Mouse (Mus musculus): ENCODE measurements around the gene Hoxa11. TPM values are rescaled to one million over a fixed set of nuclear protein-coding genes. Genes with fewer than 3 reads are reported as not detected.

Gene Hoxa11
- total RNA-seq (2021) = not detected
- long read RNA-seq, experiment 1 = 0 reads
- long read RNA-seq, experiment 2 = 0 reads

GRCm38 (mm10) chr6:52245757-52246142 lies at the start of gene Hoxa11:
Hoxa11 (minus strand) TSS chr6:52245810.
- intact Hi-C loops (cut with DNase I) = no loop called here
- no peak for DNase-seq (ENCODE audit: extremely low spot score in 1 of 2, low spot score in 2 of 2)
- TF ChIP-seq CTCF (IDR thresholded peaks at IDR 0.05) = no peak
- Histone ChIP-seq H3K27ac (no peak within 1 kb of the TSS), H3K4me3 (no peak within 1 kb of the TSS)

- no peak for TF ChIP-seq CTCF (IDR thresholded peaks at IDR 0.05)
- no peak overlapping the region for H3K27ac ChIP-seq
- intact Hi-C loops (cut with DNase I) = no loop called here
- H3K4me3 ChIP-seq = no peak overlapping the region
- DNase-seq (ENCODE audit: extremely low spot score in 1 of 2, low spot score in 2 of 2) = no peak
Measured at GRCm38 (mm10) chr6:52294616-52295015, 49.0 kb upstream of the Hoxa11 start.

GRCm38 (mm10) chr6:52292328-52292727 lies 46.7 kb upstream of the Hoxa11 start:
- H3K4me3 ChIP-seq = no peak overlapping the region
- DNase-seq (ENCODE audit: extremely low spot score in 1 of 2, low spot score in 2 of 2) = no peak
- H3K27ac ChIP-seq = no peak overlapping the region
- no peak for TF ChIP-seq CTCF (IDR thresholded peaks at IDR 0.05)
- intact Hi-C loops (cut with DNase I) = no loop called here

GRCm38 (mm10) chr6:52291021-52291860 lies 45.6 kb upstream of the Hoxa11 start:
- H3K27ac ChIP-seq = no peak overlapping the region
- no peak for DNase-seq (ENCODE audit: extremely low spot score in 1 of 2, low spot score in 2 of 2)
- H3K4me3 ChIP-seq = no peak overlapping the region
- TF ChIP-seq CTCF (IDR thresholded peaks at IDR 0.05) = no peak
- intact Hi-C loops (cut with DNase I) = no loop called here

DNA sequence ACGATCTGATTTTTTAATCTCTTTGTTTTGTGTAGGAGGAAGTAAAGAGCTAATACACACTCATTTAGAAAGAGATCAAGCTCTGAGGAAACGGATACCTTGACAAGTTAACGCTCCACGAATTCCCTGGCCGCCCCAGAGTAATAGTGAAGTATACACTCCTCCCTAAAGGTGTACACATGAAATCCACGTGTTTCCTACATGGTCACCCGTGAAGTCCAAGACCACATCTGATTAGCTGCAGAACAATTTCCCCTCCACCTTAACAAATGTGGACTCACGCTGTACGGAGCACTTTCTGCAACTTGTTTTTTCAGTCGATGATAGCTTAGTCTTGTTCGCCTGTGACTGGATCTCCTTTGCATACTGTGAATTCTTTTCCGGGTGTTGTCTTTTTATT lies 44.6 kb upstream of the Hoxa11 start:
- intact Hi-C loops (cut with DNase I) = no loop called here
- no peak for TF ChIP-seq CTCF (IDR thresholded peaks at IDR 0.05)
- H3K4me3 ChIP-seq = no peak overlapping the region

DNA sequence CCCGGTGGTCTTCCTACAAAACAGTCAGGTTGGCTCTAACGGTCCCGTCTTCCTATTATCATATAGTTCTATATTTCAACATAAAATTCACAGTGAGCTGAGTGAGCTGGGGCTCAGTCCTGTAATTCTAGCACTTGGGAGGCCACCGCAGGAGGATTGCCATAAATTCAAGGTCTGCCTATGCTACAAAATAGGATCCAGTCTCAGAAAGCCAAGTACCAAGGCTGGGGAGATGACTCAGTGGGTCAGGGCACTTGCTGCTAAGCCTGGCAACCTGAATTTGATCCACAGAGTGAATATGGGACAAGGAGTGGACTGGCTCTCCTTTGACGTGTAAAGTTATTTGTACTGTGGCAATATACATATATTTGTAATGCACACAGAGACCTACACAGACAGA lies 38.3 kb upstream of the Hoxa11 start:
- intact Hi-C loops (cut with DNase I) = no loop called here
- Histone ChIP-seq H3K4me3 (no peak overlapping the region), H3K27ac (no peak overlapping the region)
- no peak for TF ChIP-seq CTCF (IDR thresholded peaks at IDR 0.05)
- no peak for DNase-seq (ENCODE audit: extremely low spot score in 1 of 2, low spot score in 2 of 2)

More for the DNA sequence above, 44.6 kb upstream of the Hoxa11 start:
- H3K27ac ChIP-seq = no peak overlapping the region
- no peak for DNase-seq (ENCODE audit: extremely low spot score in 1 of 2, low spot score in 2 of 2)

DNA sequence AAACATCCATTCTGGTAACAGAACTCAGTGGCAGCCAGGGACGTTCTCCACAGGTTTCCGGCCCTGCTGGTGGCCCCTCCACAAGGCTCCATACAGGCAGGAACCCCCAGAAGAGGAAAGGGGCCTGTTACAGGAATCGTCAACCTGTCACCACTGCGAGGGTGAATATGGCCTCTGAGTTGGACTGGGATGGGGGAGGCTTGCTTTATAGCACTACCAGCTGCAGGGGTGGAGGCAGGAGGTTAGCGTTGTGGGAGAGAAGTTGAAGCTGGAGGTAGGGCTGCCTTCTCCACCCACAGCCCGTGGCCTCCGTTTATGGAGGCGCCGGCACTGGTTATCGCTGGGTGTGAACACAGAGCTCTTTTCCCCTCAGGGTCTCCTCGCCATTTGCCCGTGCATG lies 35.5 kb upstream of the Hoxa11 start:
- TF ChIP-seq CTCF (IDR thresholded peaks at IDR 0.05) = no peak

DNA sequence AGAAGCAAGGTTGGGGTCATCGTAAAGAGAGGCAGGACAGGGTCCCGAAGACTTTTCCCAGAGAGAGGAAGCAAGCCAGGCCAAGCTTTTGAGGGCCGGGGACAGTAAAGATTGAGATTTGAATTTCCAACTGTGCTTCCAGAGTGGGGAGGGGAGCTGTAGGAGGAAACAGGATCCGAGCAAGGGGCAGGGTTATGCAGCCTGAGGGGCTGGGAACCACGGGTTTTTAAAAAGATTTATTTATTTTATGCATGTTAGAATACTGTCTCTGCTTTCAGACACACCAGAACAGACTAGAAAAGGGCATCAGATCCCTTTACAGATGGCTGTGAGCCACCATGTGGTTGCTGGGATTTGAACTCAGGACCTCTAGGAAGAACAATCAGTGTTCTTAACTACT lies 31.3 kb upstream of the Hoxa11 start:
- Histone ChIP-seq H3K4me3 (no peak overlapping the region), H3K27ac (no peak overlapping the region)
- intact Hi-C loops (cut with DNase I) = no loop called here
- no peak for TF ChIP-seq CTCF (IDR thresholded peaks at IDR 0.05)
- no peak for DNase-seq (ENCODE audit: extremely low spot score in 1 of 2, low spot score in 2 of 2)

More for the DNA sequence above, 35.5 kb upstream of the Hoxa11 start:
- intact Hi-C loops (cut with DNase I) = no loop called here
- no peak overlapping the region for H3K4me3 ChIP-seq
- H3K27ac ChIP-seq = no peak overlapping the region
- DNase-seq (ENCODE audit: extremely low spot score in 1 of 2, low spot score in 2 of 2) = no peak

DNA sequence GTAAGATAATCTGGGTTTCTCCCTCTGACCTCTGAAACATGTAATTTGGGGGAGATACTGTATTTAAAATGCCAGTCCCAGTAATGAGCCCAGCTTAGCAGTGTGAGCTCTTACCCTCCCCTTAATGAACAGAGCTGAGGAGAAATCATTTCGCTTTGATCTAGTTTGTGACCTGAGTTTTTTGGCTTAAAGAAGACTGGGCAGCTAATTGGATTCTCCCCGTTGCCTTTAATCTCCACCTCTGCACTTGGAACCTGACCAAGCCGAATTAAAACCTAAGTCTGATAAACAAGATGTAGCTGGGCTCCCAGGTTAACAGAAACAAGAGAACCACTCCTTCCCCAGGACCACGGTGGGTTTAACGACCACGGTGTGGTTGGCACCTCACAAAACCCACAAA lies 30.8 kb upstream of the Hoxa11 start:
- Histone ChIP-seq H3K27ac (no peak overlapping the region), H3K4me3 (no peak overlapping the region)
- no peak for DNase-seq (ENCODE audit: extremely low spot score in 1 of 2, low spot score in 2 of 2)
- intact Hi-C loops (cut with DNase I) = no loop called here
- no peak for TF ChIP-seq CTCF (IDR thresholded peaks at IDR 0.05)

DNA sequence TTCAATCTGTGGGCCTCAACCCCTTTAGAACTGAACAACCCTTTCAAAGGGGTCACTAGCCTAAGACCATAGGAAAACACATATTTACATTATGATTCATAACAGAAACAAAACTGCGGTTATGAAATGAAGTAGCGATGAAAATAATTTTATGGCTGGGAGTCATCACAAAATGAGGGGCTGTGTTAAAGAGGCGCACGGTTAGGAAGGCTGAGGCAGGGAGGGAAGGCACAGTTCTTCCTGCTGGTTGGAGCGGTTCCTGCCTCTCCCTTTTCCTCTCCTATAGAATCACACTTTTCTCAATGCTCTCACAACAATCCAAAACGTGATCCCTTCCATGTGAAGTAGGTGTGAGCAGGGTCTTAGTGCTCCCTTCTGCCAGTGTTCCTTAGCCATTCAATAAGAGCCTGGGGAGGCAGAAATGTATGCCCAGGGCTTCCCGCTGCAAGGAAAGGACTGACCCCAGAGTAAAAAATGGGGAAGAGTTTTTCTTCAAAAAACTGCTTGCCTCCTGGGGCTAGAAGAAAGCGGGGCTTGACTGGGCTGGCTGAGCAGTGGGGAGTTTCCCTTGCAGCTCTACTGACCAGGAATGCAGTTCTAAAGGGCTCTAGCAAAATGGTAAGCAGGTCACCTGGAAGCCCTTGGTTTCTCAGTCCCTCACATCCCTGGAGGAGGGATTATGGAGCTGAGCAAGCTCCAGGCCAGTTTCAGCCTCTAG lies 30.1 kb upstream of the Hoxa11 start:
- no peak for DNase-seq (ENCODE audit: extremely low spot score in 1 of 2, low spot score in 2 of 2)
- intact Hi-C loops (cut with DNase I) = no loop called here
- Histone ChIP-seq H3K4me3 (no peak overlapping the region), H3K27ac (no peak overlapping the region)
- TF ChIP-seq CTCF (IDR thresholded peaks at IDR 0.05) = no peak

- no peak for DNase-seq (ENCODE audit: extremely low spot score in 1 of 2, low spot score in 2 of 2)
Measured at GRCm38 (mm10) chr6:52274576-52274975, 29.0 kb upstream of the Hoxa11 start.

GRCm38 (mm10) chr6:52273656-52274280 lies 28.2 kb upstream of the Hoxa11 start:
- no peak for DNase-seq (ENCODE audit: extremely low spot score in 1 of 2, low spot score in 2 of 2)
- H3K27ac ChIP-seq = no peak overlapping the region
- no peak for TF ChIP-seq CTCF (IDR thresholded peaks at IDR 0.05)
- H3K4me3 ChIP-seq = no peak overlapping the region
- intact Hi-C loops (cut with DNase I) = loop anchor here (5.0 kb wide), 1 partner anchor 449 kb away; no protein-coding TSS in a partner anchor

More at GRCm38 (mm10) chr6:52274576-52274975, 29.0 kb upstream of the Hoxa11 start:
- no peak overlapping the region for H3K4me3 ChIP-seq
- intact Hi-C loops (cut with DNase I) = loop anchor here (5.0 kb wide), 1 partner anchor 448 kb away; no protein-coding TSS in a partner anchor
- no peak overlapping the region for H3K27ac ChIP-seq
- no peak for TF ChIP-seq CTCF (IDR thresholded peaks at IDR 0.05)
